Mouse (Mus musculus): ENCODE measurements around the gene Tbrg1. TPM values are rescaled to one million over a fixed set of nuclear protein-coding genes. Genes with fewer than 3 reads are reported as not detected.

Tbrg1 gene
- polyA plus RNA-seq (2012; rRNA removed), result 34.6 and 34.8 TPM in 2 replicates

GRCm38 (mm10) chr9:37656931-37657481 lies at the start of gene Tbrg1:
Tbrg1 (minus strand) TSS chr9:37657312.
- Histone ChIP-seq H3K27ac (ENCODE audit: insufficient read depth, low read depth, low read length) (peak within 1 kb of the TSS; percentile 58), H3K27me3 (replicated peaks; ENCODE audit: control insufficient read depth, insufficient read depth, low read length) (no peaks in the 10 kb centered on the region), H3K36me3 (ENCODE audit: control insufficient read depth, insufficient read depth, low read length) (peaks cover 6% of the 10 kb centered on the region), H3K4me3 (ENCODE audit: insufficient read depth, low read depth, low read length) (peak within 1 kb of the TSS; percentile 75), H3K4me1 (ENCODE audit: control insufficient read depth, insufficient read depth, low read length) (no peaks in the 10 kb centered on the region)
- DNase-seq, result peak; percentile 93
- TF ChIP-seq POLR2A (IDR thresholded peaks at IDR 0.05; ENCODE audit: low read depth, low read length), result peak; percentile 56
- TF ChIP-seq CTCF (conservative IDR thresholded peaks at IDR 0.05; ENCODE audit: insufficient read depth, insufficient read length, low read depth, low read length), result no peak
- WGBS, result under 1% methylated on average over 36 of the region's 36 CpGs

DNA sequence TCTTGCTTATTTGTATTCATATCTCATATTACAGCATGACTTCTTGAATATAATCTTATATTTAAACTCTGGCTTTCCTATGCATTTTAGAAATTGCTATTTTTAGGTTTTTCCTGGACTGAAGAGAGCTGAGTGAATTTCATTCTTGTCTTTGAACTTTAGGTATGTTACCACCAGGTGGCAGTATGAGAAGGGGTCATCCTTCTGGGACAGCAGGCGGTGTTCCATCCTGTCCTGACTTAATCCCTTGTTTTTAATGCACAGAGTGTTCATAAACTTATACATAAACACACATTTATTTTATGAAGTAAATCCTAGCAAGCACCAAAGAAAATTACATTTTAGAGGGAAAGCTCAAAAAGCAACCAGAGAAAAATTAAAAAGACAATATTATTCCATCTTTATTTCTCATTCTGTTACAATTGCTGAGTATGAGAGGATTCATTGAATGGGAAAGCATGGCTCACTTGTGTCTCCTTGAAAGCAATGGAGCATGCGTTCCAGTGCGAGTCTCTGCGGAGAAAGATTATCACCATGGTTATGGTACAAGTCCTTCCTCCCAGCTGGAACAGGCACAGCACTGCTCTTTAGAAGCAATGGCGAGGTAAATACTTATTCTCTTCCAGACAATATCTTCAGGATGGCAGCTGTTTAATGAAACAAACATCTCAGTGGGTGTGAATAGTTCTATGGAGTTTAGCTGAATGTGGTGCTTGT lies 33.0 kb upstream of the Tbrg1 start:
- peak; percentile 67 for TF ChIP-seq CTCF (conservative IDR thresholded peaks at IDR 0.05; ENCODE audit: insufficient read depth, insufficient read length, low read depth, low read length)
- no peak for TF ChIP-seq POLR2A (IDR thresholded peaks at IDR 0.05; ENCODE audit: low read depth, low read length)
- peak; percentile 12 for DNase-seq

DNA sequence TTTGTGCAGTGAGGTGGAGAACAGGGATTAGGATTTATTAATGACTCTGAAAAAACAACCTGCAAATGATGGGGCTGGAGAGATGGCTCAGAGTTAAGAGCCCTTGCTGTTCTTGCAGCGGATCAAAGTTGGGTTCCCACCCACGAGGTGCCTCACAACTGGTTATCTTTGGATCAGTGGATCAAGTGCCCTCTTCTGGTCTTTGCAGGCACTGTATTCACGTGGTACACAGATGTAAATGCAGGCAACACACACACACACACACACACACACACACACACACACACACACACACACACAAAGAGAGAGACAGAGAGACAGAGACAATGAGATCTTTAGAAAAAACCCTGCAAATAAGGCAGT lies 30.8 kb upstream of the Tbrg1 start:
- no peak for TF ChIP-seq POLR2A (IDR thresholded peaks at IDR 0.05; ENCODE audit: low read depth, low read length)
- H3K4me1 ChIP-seq (ENCODE audit: control insufficient read depth, insufficient read depth, low read length), result no peaks in the 10 kb centered on the region
- H3K27me3 ChIP-seq (replicated peaks; ENCODE audit: control insufficient read depth, insufficient read depth, low read length), result no peaks in the 10 kb centered on the region
- no peak overlapping the region for H3K27ac ChIP-seq (ENCODE audit: insufficient read depth, low read depth, low read length)
- DNase-seq, result no peak
- 42% methylated on average over 3 of the region's 3 CpGs for WGBS
- H3K4me3 ChIP-seq (ENCODE audit: insufficient read depth, low read depth, low read length), result no peak overlapping the region
- no peaks in the 10 kb centered on the region for H3K36me3 ChIP-seq (ENCODE audit: control insufficient read depth, insufficient read depth, low read length)

More for the DNA sequence above, 33.0 kb upstream of the Tbrg1 start:
- Histone ChIP-seq H3K27ac (ENCODE audit: insufficient read depth, low read depth, low read length) (no peak overlapping the region), H3K4me1 (ENCODE audit: control insufficient read depth, insufficient read depth, low read length) (no peaks in the 10 kb centered on the region), H3K4me3 (ENCODE audit: insufficient read depth, low read depth, low read length) (no peak overlapping the region), H3K36me3 (ENCODE audit: control insufficient read depth, insufficient read depth, low read length) (no peaks in the 10 kb centered on the region), H3K27me3 (replicated peaks; ENCODE audit: control insufficient read depth, insufficient read depth, low read length) (no peaks in the 10 kb centered on the region)
- WGBS, result 57% methylated on average over 5 of the region's 5 CpGs

GRCm38 (mm10) chr9:37687288-37687940 lies 30.3 kb upstream of the Tbrg1 start:
- DNase-seq, result no peak
- Histone ChIP-seq H3K27me3 (replicated peaks; ENCODE audit: control insufficient read depth, insufficient read depth, low read length) (no peaks in the 10 kb centered on the region), H3K4me1 (ENCODE audit: control insufficient read depth, insufficient read depth, low read length) (no peaks in the 10 kb centered on the region), H3K4me3 (ENCODE audit: insufficient read depth, low read depth, low read length) (no peak overlapping the region), H3K36me3 (ENCODE audit: control insufficient read depth, insufficient read depth, low read length) (no peaks in the 10 kb centered on the region), H3K27ac (ENCODE audit: insufficient read depth, low read depth, low read length) (no peak overlapping the region)
- TF ChIP-seq POLR2A (IDR thresholded peaks at IDR 0.05; ENCODE audit: low read depth, low read length) (no peak), CTCF (conservative IDR thresholded peaks at IDR 0.05; ENCODE audit: insufficient read depth, insufficient read length, low read depth, low read length) (no peak)
- WGBS, result 78% methylated on average over 3 of the region's 3 CpGs

- H3K4me3 ChIP-seq (ENCODE audit: insufficient read depth, low read depth, low read length), result no peak overlapping the region
- H3K27ac ChIP-seq (ENCODE audit: insufficient read depth, low read depth, low read length), result no peak overlapping the region
- no peaks in the 10 kb centered on the region for H3K4me1 ChIP-seq (ENCODE audit: control insufficient read depth, insufficient read depth, low read length)
- 89% methylated on average over 1 of the region's 1 CpGs for WGBS
- DNase-seq, result no peak
- H3K36me3 ChIP-seq (ENCODE audit: control insufficient read depth, insufficient read depth, low read length), result no peaks in the 10 kb centered on the region
- H3K27me3 ChIP-seq (replicated peaks; ENCODE audit: control insufficient read depth, insufficient read depth, low read length), result no peaks in the 10 kb centered on the region
- TF ChIP-seq CTCF (conservative IDR thresholded peaks at IDR 0.05; ENCODE audit: insufficient read depth, insufficient read length, low read depth, low read length) (no peak), POLR2A (IDR thresholded peaks at IDR 0.05; ENCODE audit: low read depth, low read length) (no peak)
Observed at GRCm38 (mm10) chr9:37681123-37681522, 24.0 kb upstream of the Tbrg1 start.

DNA sequence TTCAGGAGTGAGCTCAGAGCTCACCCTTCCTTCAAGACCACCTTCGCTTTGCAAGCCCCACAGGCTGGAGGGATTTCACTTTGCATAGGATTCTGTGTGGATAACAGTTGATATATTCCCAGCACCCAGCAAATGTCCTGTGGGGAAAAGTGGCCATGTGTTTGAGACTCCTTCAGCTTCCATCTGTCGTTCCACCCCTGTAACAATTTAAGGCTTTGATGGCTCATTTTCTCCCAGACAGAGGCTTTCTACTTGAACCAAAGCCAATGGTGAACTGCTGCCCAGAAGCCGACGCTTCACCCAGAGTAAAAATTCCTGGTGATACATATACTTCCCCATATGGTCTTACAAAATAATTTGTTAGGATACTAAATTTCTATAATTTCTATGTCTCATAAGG lies 18.2 kb upstream of the Tbrg1 start:
- Histone ChIP-seq H3K4me1 (ENCODE audit: control insufficient read depth, insufficient read depth, low read length) (no peaks in the 10 kb centered on the region), H3K27ac (ENCODE audit: insufficient read depth, low read depth, low read length) (no peak overlapping the region), H3K27me3 (replicated peaks; ENCODE audit: control insufficient read depth, insufficient read depth, low read length) (no peaks in the 10 kb centered on the region), H3K36me3 (ENCODE audit: control insufficient read depth, insufficient read depth, low read length) (no peaks in the 10 kb centered on the region), H3K4me3 (ENCODE audit: insufficient read depth, low read depth, low read length) (no peak overlapping the region)
- TF ChIP-seq CTCF (conservative IDR thresholded peaks at IDR 0.05; ENCODE audit: insufficient read depth, insufficient read length, low read depth, low read length) (no peak), POLR2A (IDR thresholded peaks at IDR 0.05; ENCODE audit: low read depth, low read length) (no peak)
- no peak for DNase-seq
- WGBS, result 73% methylated on average over 4 of the region's 4 CpGs

DNA sequence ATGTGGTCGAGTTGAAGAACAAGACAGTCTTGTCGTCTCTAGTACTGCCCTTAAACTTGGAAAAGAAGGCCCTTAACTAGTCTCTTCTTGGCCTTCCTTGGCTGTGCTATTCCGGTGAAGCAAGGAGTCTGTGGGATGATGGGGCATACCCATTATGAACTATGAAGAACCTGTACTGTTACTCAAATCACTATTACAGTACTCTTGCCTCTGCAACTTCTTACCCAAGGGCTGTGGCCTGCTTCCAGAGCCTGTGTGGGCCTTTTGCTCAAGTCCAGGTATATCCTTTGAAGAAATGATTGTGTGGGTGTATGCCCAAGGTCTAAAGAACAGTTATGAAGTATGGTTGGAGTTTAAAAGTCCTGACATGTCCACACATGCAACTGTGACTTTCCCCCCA lies 13.1 kb upstream of the Tbrg1 start:
- Histone ChIP-seq H3K4me3 (ENCODE audit: insufficient read depth, low read depth, low read length) (no peak overlapping the region), H3K27me3 (replicated peaks; ENCODE audit: control insufficient read depth, insufficient read depth, low read length) (no peaks in the 10 kb centered on the region), H3K4me1 (ENCODE audit: control insufficient read depth, insufficient read depth, low read length) (no peaks in the 10 kb centered on the region), H3K27ac (ENCODE audit: insufficient read depth, low read depth, low read length) (no peak overlapping the region), H3K36me3 (ENCODE audit: control insufficient read depth, insufficient read depth, low read length) (no peaks in the 10 kb centered on the region)
- 93% methylated on average over 3 of the region's 3 CpGs for WGBS
- TF ChIP-seq CTCF (conservative IDR thresholded peaks at IDR 0.05; ENCODE audit: insufficient read depth, insufficient read length, low read depth, low read length) (no peak), POLR2A (IDR thresholded peaks at IDR 0.05; ENCODE audit: low read depth, low read length) (no peak)
- no peak for DNase-seq

Data from kidney, adult 2 months (tissue).